Mouse (Mus musculus) G1E (cell line): ENCODE data around the gene Gcgr.

Source experiments
- CTCF ChIP-seq: IDR thresholded peaks from 2 replicates; pipeline ENCODE4 v1.5.1; 2012; ENCODE audit warnings: low read depth, low read length, inconsistent platforms, mixed read lengths
- GATA1 ChIP-seq: IDR thresholded peaks from 2 replicates; pipeline ENCODE4 v1.6.1; 2012; ENCODE audit warnings: borderline replicate concordance, low read length, inconsistent platforms, mixed read lengths
- GATA2 ChIP-seq: IDR thresholded peaks from 2 replicates; pipeline ENCODE4 v1.6.1; 2012; ENCODE audit warnings: low read depth, low read length, inconsistent platforms, borderline replicate concordance
- POLR2AphosphoS5 ChIP-seq: IDR thresholded peaks from 2 replicates; pipeline ENCODE4 v1.6.1; 2012; ENCODE audit warnings: low read depth, low read length, inconsistent platforms; ENCODE audit not compliant: insufficient replicate concordance
- TAL1 ChIP-seq: conservative IDR thresholded peaks from 2 replicates; pipeline ENCODE4 v1.6.1; 2012; ENCODE audit warnings: low read depth, low read length, inconsistent platforms, mixed read lengths

GRCm38 (mm10) chr11:120501018-120501417 is 29.5 kb upstream of the Gcgr start:
- TF ChIP-seq CTCF (no peak), GATA1 (no peak), TAL1 (no peak), POLR2AphosphoS5 (0 out of 2 replicates have a peak, but pooled peaks have one; percentile 55), GATA2 (no peak)
